Mouse (Mus musculus) forebrain, postnatal 0 days (tissue): ENCODE results near the gene Rnf181. TPM values are rescaled to one million over a fixed set of nuclear protein-coding genes. Genes with fewer than 3 reads are reported as not detected.

ENCODE experiments used
- ATAC-seq: fragments of 200-750 bp; cut with Nextera tagmentation; 2 replicates; pipeline ENCODE4 v1.8.0; 2017; ENCODE audit warnings: mild to moderate bottlenecking, moderate library complexity
- DNase-seq: peaks from one replicate; pipeline ENCODE4 v3.0.0-alpha.2; 2015
- H3K27ac ChIP-seq: fragments of 300-500 bp; sonication (generic); 2 replicates; pipeline ENCODE4 v1.5.1; 2014; ENCODE audit warnings: low read depth, mild to moderate bottlenecking, antibody characterized with exemption, low read length, moderate library complexity, mixed read lengths
- H3K27me3 ChIP-seq: fragments of 300-500 bp; sonication (generic); 2 replicates; pipeline ENCODE4 v1.6.1; 2014; ENCODE audit warnings: mild to moderate bottlenecking, low read length, mixed read lengths; ENCODE audit not compliant: insufficient read depth
- H3K36me3 ChIP-seq: fragments of 300-500 bp; sonication (generic); 2 replicates; pipeline ENCODE4 v1.6.1; 2014; ENCODE audit warnings: mild to moderate bottlenecking, moderate library complexity; ENCODE audit not compliant: insufficient read depth
- H3K4me1 ChIP-seq: fragments of 300-500 bp; sonication (generic); 2 replicates; pipeline ENCODE4 v1.6.1; 2014; ENCODE audit warnings: antibody characterized with exemption; ENCODE audit not compliant: insufficient read depth
- H3K4me2 ChIP-seq: fragments of 300-500 bp; sonication (generic); 2 replicates; pipeline ENCODE4 v1.6.1; 2014; ENCODE audit warnings: low read depth, mild to moderate bottlenecking, moderate library complexity
- H3K4me3 ChIP-seq: fragments of 300-500 bp; sonication (generic); 2 replicates; pipeline ENCODE4 v1.5.1; 2014; ENCODE audit warnings: low read depth, low read length, mixed read lengths
- H3K9ac ChIP-seq: fragments of 300-500 bp; sonication (generic); 2 replicates; pipeline ENCODE4 v1.6.1; 2014; ENCODE audit warnings: mild to moderate bottlenecking
- H3K9me3 ChIP-seq: fragments of 300-500 bp; sonication (generic); 2 replicates; pipeline ENCODE4 v1.6.1; 2016; ENCODE audit warnings: low read length
- CTCF ChIP-seq: sonication (generic); IDR thresholded peaks from 2 replicates; pipeline ENCODE4 v1.5.1; 2016; ENCODE audit warnings: antibody characterized with exemption, control low read depth, low read depth
- WGBS: fragments of 180-500 bp; shearing (Covaris S2); extraction: QIAGEN DNeasy Blood & Tissue Kit; methylation state at CpG from one replicate; pipeline ENCODE4 v1.1.7; 2014; 5-methylcytosine and 5-hydroxymethylcytosine counted together
- polyA plus RNA-seq: library from polyadenylated mRNA; unstranded; fragments of >200 nt; fragmentation: Nextera tagmentation; extraction: Ambion mirVana; gene quantifications from 2 replicates; pipeline ENCODE4 v1.2.1, GENCODE M21; 2015
- total RNA-seq: library from RNA; depleted of rRNA; stranded (reverse); fragments of >200 nt; gene quantifications from 2 replicates; pipeline ENCODE4 v1.2.3, GENCODE M21; 2014

Gene Rnf181
- total and polyA plus RNA-seq, 2 experiments from 2014 or later: 76.3 to 117 TPM

DNA sequence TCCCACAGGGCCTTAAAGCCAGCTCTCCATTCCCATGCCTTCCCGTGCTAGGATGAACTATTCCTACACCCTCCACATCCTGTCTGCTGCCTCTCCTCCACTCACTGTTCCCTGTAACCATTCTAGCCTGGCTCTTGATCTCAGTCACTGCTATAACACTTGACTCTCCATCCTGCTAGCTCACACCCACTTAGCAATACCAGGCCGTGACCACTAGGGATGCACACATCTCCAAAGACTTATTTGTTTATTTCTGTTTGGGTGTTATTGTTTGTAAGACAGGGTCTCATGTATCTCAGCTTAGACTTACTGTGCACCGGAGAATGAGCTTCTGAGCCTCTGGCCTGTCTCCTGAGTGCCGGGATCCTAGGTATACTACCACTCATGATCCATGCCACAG, 2.8 kb upstream of the Rnf181 start:
- no peak for DNase-seq
- no peaks in the 10 kb centered on the region for H3K9me3 ChIP-seq
- peak; percentile 32 for TF ChIP-seq CTCF
- no peaks in the 10 kb centered on the region for H3K27me3 ChIP-seq
- H3K9ac ChIP-seq: no peak overlapping the region
- 79% methylated on average over 4 of the region's 4 CpGs for WGBS
- no peak overlapping the region for H3K27ac ChIP-seq
- H3K4me2 ChIP-seq: no peak overlapping the region
- H3K4me3 ChIP-seq: no peak overlapping the region
- no peaks in the 10 kb centered on the region for H3K36me3 ChIP-seq
- ATAC-seq: no peak
- H3K4me1 ChIP-seq: no peaks in the 10 kb centered on the region

DNA sequence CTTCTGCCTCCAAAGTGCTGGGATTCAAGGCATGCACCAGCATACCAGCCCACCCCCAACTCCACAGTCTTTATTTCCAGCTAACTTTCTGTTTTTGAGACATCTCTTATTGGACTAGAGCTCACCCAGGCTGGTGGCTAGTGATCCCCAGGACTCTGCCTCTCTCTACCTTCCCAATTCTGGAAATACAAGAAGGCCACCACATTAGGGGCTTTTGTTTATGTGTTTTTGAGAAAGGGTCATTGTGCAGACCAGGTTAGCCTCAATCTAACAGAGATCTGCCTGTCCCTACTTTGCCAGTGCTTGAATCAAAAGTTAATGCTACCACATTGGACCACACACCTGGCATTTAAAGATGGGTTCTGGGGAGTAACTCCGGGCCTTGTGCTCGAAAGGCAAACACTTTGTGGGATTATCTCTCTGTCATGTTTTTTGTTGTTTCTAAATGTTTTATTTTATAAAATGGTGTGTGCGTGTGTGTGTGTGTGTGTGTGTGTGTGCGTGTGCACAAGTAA, 761 bp upstream of the Rnf181 start:
- no peak overlapping the region for H3K9ac ChIP-seq
- H3K4me2 ChIP-seq: no peak overlapping the region
- no peak overlapping the region for H3K4me3 ChIP-seq
- no peak for DNase-seq
- no peak for TF ChIP-seq CTCF
- no peaks in the 10 kb centered on the region for H3K9me3 ChIP-seq
- no peaks in the 10 kb centered on the region for H3K36me3 ChIP-seq
- ATAC-seq: no peak
- H3K27ac ChIP-seq: no peak overlapping the region
- H3K27me3 ChIP-seq: no peaks in the 10 kb centered on the region
- no peaks in the 10 kb centered on the region for H3K4me1 ChIP-seq
- WGBS: 84% methylated on average over 4 of the region's 4 CpGs

DNA sequence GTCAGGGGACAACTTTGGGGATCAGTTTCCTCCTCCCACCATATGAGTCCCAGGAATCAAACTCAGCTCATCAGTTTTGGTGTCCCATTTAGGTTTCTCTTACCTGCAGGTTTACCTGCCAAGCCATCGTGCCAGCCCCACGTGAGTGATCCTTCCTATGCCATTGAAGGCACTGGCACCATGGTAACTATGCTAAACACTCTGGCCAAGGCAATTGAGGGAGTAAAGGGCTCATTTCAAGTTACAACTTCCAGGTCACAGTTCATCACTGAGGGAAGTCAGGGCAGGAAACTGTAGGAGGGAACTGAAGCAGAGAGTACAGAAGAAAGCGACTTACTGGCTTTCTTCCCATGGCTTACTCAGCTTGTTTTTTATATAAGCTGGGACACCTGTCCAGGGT, 452 bp downstream of the Rnf181 start:
- no peaks in the 10 kb centered on the region for H3K36me3 ChIP-seq
- H3K9ac ChIP-seq: no peak overlapping the region
- no peak overlapping the region for H3K4me3 ChIP-seq
- whole genome bisulfite sequencing: 59% methylated on average over 3 of the region's 3 CpGs
- no peak overlapping the region for H3K4me2 ChIP-seq
- H3K9me3 ChIP-seq: no peaks in the 10 kb centered on the region
- DNase-seq (no peak), ATAC-seq (no peak)
- peaks cover 5% of the 10 kb centered on the region; the same call in 1 of the 2 replicates for H3K4me1 ChIP-seq
- H3K27ac ChIP-seq: no peak overlapping the region
- TF ChIP-seq CTCF: no peak
- no peaks in the 10 kb centered on the region for H3K27me3 ChIP-seq

DNA sequence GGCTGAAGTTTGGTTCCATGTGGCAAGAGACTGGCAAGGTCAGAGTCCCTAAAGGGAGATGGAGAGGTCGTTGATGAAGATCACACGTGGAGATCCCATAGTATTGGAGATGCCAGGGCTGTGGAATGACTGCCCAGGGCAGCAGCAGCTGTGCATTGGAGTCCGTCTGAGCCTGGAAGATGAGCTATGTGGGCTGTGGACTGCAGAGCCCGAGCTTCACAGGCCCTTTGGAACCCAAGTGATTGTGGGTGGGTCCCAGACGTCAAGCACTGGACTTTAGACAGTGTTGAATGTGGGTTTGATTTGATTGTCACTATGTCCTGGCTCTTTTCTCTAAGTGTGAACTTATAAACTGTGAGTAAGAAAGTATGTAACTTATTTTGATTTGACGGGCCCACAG, 1.8 kb downstream of the Rnf181 start:
- Histone ChIP-seq H3K27me3 (no peaks in the 10 kb centered on the region), H3K27ac (no peak overlapping the region), H3K4me3 (no peak overlapping the region), H3K4me1 (peaks cover 7% of the 10 kb centered on the region; the same call in 1 of the 2 replicates), H3K4me2 (no peak overlapping the region), H3K9ac (no peak overlapping the region), H3K9me3 (no peaks in the 10 kb centered on the region), H3K36me3 (peaks cover 5% of the 10 kb centered on the region)
- no peak for ATAC-seq
- TF ChIP-seq CTCF: no peak
- no peak for DNase-seq
- 68% methylated on average over 6 of the region's 6 CpGs for WGBS

DNA sequence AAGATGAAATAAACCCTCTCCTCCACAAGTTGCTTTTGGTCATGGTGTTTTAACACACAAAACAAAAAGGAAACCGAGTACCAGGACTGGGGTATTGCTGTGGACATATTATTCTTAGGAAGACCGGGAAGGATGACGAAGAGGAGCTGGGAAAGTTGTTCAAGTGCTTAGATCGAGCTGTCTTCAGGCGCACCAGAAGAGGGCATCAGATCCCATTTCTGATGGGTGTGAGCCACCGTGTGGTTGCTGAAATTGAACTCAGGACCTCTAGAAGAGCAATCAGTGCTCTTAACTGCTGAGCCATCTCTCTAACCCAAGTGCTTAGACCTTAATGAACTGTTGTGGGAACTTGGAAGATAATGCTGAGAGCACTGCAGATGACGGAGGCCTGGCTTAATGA, 2.7 kb downstream of the Rnf181 start:
- DNase-seq: no peak
- Histone ChIP-seq H3K27ac (no peak overlapping the region), H3K9ac (no peak overlapping the region), H3K4me1 (peaks cover 7% of the 10 kb centered on the region; the same call in 1 of the 2 replicates), H3K36me3 (peaks cover 15% of the 10 kb centered on the region), H3K9me3 (no peaks in the 10 kb centered on the region), H3K27me3 (no peaks in the 10 kb centered on the region), H3K4me2 (no peak overlapping the region), H3K4me3 (no peak overlapping the region)
- no peak for ATAC-seq
- WGBS: 43% methylated on average over 7 of the region's 7 CpGs
- TF ChIP-seq CTCF: no peak

DNA sequence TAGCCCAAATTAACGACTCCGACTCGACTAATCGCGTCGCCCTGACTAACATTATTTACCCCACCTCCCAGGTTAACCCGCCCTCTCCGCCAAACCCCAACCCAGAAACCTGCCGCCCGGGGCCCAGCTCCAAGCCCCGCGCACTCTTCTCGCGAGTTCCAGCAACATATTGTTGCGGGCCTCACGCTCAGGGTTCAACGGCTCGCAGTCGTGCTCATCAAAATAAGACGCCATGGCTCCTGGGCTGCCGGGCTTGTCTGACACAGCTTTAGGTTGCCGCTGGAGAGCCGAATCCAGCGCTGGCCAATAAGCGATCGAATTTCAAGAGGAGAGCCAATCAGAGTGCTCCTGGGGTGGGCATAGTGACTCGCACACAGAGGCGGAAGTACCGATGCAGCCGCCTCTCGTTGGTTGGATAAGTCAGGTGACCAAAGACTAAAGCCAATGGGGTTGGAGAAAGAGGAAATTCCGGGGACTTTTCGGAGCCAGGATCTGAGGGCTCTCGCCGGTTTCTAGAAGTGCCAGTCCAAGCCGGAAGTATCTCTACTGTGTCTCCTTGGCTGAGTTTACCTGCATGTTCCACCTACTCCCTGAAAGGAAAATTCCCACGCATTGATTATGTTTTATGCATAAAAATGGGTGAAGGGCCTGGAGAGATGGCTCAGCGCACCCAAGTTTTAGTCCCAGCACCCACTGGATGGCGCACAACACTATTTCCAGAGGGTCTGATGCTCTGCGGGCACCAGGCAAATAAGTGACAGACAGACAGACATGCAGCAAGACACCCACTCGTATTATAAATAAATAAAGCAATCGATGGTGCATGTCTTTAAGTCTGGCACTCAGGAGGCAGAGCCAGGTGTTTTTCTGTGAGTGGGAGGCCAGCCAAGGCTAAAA, 4.4 kb downstream of the Rnf181 start:
- peak; percentile 97 for DNase-seq
- Histone ChIP-seq H3K27ac (peak overlapping the region; percentile 68), H3K36me3 (peaks cover 28% of the 10 kb centered on the region), H3K4me2 (peak overlapping the region; percentile 67), H3K9me3 (no peaks in the 10 kb centered on the region), H3K9ac (peak overlapping the region; percentile 71), H3K4me3 (peak overlapping the region; percentile 73), H3K27me3 (no peaks in the 10 kb centered on the region), H3K4me1 (peaks cover 7% of the 10 kb centered on the region; the same call in 1 of the 2 replicates)
- under 1% methylated on average over 42 of the region's 42 CpGs for WGBS
- ATAC-seq: peak; percentile 99
- peak; percentile 65 for TF ChIP-seq CTCF

DNA sequence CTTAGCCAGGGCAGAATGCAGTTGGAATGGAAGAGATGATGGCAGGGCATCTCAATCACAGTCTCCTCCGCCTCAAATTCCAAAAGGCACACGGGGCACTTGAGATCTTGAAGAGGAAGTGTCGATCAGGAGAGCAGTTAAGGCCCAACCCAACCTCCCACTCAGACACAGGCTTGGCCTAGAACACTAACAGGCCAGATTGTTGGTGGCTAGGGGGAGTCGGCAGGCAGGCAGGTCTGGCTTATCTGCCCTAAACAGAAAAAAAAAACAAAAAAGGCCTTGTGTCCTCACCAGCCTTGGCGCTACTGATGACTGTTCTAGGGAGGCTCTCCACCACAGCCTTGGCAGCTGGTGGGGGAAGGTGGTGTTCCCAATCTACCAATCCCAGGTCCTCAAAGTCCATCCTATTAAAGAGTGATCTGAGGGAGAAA, 5.6 kb downstream of the Rnf181 start:
- ATAC-seq (no peak), DNase-seq (no peak)
- H3K9ac ChIP-seq: peak overlapping the region; percentile 71; the same call in 1 of the 2 replicates
- no peak overlapping the region for H3K4me3 ChIP-seq
- no peak overlapping the region for H3K27ac ChIP-seq
- TF ChIP-seq CTCF: no peak
- peaks cover 7% of the 10 kb centered on the region; the same call in 1 of the 2 replicates for H3K4me1 ChIP-seq
- peak overlapping the region; percentile 67 for H3K4me2 ChIP-seq
- H3K36me3 ChIP-seq: peaks cover 28% of the 10 kb centered on the region
- WGBS: 76% methylated on average over 5 of the region's 5 CpGs
- no peaks in the 10 kb centered on the region for H3K9me3 ChIP-seq
- H3K27me3 ChIP-seq: no peaks in the 10 kb centered on the region
